Mouse (Mus musculus) NIH3T3 (cell line): ENCODE data around the gene Scgb1b24.

Experiments
- DNase-seq: peaks from one replicate; pipeline ENCODE4 v3.0.0-alpha.2; 2012; ENCODE audit warnings: low read depth

Gene Scgb1b24

GRCm38 (mm10) chr7:33743499-33743898 is at the start of gene Scgb1b24:
Scgb1b24 (plus strand) TSS chr7:33743799.
- no peak for DNase-seq

- no peak for DNase-seq
Observed at GRCm38 (mm10) chr7:33739212-33739611, 4.4 kb upstream of the Scgb1b24 start, which contains the start of gene Scgb2b24. Scgb2b24 (minus strand) TSS chr7:33739312.
